Mouse (Mus musculus): ENCODE measurements at regions not wholly inside any gene's neighbourhood (a gene's known extent, or its start where the extent isn't known, plus 50 kb on each side); places are given as distances from the start of the nearest gene placed in this dataset.
A peak's percentile ranks its signal among the peaks of the same experiment; 100 is the strongest.

- no peak for DNase-seq
These were observed 531.7 kb downstream of the Zfp536 start for GRCm38 (mm10) chr7:37241781-37242180.

DNA sequence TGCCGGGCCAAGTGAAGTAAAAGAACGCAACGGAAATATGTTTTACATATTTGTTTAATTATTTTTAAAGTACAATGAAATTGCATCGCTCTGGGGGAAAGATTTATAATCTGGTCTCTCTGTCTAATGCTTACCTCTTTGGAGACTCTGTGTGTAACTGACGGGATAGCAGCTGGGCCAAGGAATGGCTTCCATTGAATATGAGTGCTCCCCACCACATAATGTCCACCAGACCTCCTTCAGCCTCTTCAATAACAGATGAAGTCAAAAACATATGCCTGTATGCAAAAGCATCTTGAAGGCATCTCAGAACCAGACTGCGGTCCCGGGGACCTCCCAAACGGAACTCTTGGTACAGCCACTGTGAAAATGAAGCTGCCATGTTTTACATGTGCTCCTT, 531.0 kb downstream of the Zfp536 start:
- no peak for DNase-seq

DNA sequence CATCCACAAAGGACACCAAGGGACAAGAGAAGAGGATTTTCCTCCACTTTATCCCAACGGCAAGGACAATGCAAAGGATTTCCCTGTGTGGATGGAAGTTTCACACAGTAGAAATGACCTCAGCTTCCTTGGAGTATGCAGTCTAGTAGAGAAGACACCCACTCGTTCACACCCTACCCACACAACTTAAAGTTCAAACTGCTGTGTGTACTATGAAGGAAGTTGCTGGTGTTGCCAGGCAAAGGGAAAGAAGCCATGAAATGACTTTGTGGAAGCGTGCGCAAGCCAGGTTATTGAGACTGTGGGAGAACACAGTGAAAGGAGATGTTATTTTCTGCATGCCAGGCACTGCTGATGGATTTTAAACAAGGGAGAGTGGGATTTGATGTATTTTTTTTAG, 527.3 kb downstream of the Zfp536 start:
- DNase-seq: no peak

- DNase-seq: no peak
These were observed 519.0 kb downstream of the Zfp536 start for GRCm38 (mm10) chr7:37254431-37254830.

- DNase-seq: no peak
These were observed 517.6 kb downstream of the Zfp536 start for GRCm38 (mm10) chr7:37255840-37256239.

GRCm38 (mm10) chr7:37259293-37259692, 514.1 kb downstream of the Zfp536 start:
- no peak for DNase-seq

DNA sequence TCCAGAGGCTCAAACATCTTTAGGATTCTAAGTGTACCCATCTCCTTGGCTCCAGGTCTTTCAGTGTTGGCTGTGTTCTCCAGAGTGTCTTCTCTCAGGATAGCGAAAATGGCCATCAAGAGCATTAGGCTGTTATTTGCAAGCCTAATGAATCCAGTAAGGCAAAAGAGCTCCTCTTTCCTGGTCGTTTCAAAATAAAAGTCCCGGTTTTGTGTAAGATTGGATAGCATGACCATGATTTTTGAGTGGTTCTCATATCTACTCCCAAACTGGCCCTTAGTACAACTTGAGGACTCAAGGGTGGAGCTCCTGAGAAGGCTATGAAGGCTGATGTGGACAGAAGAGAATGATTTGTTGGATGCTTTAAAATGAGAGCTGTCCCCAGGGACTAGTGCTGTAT, 510.6 kb downstream of the Zfp536 start:
- DNase-seq: no peak

DNA sequence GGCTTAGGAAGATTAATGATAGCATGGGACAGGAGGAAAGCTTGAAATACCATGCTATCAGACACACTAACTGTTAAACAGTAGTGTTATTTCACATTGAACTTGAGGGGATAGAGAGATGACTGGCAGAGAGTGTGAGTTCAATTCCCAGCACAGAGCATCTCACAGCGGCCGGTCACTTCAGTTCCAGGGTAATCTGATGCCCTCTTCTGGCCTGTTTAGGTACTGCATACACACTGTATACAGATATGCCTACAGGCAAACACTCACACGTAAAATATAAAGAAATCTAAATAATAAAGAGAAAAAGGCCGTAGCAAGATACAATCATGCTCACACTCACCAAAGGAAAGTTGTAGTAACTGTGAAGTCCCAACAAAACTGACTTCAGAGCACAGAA, 506.0 kb downstream of the Zfp536 start:
- DNase-seq: no peak

GRCm38 (mm10) chr7:37270841-37271240, 502.6 kb downstream of the Zfp536 start:
- no peak for DNase-seq

- no peak for DNase-seq
These were observed 483.4 kb downstream of the Zfp536 start for GRCm38 (mm10) chr7:37290018-37290417.

DNA sequence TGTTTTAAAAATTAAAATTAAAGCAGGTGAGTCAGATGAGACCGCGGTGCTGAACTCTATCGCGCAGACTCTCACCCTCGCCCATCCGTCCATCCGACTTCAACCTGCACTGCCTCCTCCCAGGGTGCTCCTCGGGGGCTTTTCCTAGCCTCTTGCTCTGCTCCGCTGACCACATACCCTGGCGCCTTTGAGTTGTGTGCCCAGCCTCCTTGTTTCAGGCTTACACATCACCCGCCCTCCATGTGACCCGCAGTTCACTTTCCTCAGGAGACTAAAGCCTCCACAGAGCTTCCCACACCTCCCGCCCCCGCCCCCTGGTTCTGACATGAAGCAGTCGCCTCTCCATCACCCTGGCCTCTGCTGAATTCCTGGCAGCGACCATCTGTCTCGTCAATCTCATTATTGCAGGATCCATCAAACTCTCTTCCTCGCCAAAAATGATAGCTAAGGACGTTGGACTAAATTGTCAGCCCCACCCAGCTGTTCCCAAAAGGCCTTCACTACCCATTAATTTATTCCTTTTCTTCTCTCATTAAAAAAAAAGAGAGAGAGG, 482.9 kb downstream of the Zfp536 start:
- DNase-seq: no peak

- DNase-seq: no peak
These were observed 481.7 kb downstream of the Zfp536 start for GRCm38 (mm10) chr7:37291726-37292125.

DNA sequence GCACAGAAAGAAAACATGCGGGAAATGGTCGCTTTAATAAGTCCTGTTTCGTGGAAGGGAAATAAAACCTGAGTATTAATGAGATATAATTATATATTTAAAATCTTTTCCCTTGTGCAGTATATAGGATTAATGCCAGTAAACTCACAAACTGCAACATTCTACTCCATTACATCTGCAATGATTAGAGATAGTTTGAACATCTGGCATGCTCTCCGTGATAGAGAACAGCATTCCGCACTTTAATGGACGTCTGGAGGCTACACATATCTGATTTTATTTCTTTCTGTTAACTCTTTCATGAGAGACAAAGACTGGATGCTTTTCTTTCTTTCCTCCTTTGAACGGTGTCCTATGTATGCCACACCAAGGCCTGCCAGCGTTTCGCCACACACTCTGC, 480.9 kb downstream of the Zfp536 start:
- DNase-seq: no peak

DNA sequence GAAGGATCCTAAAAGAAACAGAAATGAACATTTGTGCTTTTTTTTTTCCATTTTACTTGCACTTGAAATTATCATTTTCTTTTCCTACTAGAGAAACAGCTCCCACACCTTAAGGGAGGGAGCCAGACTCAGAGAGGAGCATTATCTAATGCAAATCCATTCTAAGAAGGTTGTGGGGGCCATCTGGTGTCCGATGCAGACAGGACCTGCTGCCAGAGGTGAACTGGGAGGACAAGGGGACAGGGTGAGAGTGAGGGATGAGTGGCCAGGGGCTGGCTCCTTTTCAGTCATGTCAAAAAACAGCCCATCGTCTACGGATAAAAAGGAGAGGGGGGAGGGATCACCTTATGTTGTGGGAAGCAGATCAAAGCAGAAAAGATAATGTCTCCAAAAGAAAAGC, 474.6 kb downstream of the Zfp536 start:
- no peak for DNase-seq

- no peak for DNase-seq
These were observed 468.0 kb downstream of the Zfp536 start for GRCm38 (mm10) chr7:37305463-37305862.

DNA sequence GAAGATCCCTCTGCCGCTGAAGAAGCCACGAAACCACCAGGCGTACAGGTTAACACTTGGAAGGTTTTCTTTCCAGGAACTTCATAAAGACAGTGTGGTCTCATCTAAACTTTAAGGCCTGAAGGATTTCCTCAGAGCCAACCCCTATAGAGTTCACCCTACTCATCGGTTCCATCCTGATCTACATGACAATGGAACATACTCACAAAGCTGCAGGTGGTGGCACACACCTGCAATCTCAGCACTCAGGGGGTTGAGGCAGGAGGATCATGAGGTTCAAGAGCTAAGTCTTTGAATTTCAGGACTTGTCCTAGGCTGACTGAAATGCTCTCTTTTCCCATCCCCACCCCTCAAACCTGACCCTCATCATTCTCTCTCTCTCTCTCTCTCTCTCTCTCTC, 466.2 kb downstream of the Zfp536 start:
- no peak for DNase-seq

GRCm38 (mm10) chr7:37324653-37325052, 448.8 kb downstream of the Zfp536 start:
- DNase-seq: no peak

DNA sequence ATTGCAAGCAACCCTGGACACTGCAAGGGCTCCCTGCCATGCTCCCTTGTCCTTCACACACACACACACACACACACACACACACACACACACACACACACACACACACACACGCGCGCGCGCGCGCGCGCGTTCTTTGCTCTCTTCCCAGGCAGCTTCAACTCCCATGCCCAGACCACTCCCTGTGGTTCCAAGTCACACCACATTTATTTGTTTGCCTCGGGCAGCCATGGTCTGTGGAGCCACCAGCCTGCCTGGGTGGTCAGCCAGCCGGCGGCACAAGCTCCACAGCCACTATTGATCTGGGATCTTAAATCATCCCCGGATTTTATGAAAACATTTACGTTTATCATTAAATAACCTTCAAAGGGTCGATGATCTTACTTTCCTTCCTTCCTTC, 440.0 kb downstream of the Zfp536 start:
- no peak for DNase-seq

- DNase-seq: no peak
These were observed 438.2 kb downstream of the Zfp536 start for GRCm38 (mm10) chr7:37335212-37335611.

GRCm38 (mm10) chr7:37336171-37336850, 437.1 kb downstream of the Zfp536 start:
- DNase-seq: peak; percentile 56

DNA sequence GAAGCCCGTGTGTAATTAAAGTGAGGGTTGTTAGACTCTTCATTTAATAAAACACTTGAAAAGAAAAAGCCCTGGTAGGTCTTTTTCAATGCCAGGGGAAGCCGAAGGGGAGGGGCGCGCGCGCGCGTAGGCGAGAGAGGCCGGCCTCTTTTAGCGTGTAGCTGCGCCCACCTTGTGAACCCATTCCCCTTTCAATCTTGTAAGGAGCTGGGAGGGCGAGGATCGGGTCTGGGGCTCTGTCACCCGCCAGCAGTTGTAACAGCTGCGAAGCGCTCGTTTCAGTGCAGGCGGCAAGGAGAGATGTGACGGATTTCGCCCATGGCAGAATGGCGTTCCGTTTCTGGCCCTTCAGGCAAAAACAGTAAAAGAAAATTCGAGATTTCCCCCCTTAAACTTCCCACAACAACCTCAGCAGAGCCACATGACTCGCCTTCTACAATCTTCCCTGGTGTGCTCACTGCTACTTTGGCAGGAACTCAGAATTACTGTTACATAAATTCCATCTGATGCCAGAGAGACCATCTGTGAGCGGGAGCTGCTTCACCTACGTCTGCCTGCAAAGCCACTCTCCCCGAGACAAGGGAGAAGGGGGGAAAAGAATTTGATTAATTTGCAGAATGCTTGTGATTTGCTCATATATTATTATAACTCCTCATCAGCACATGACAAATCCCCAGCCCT, 436.4 kb downstream of the Zfp536 start:
- peak; percentile 86 for DNase-seq

GRCm38 (mm10) chr7:37337616-37338015, 435.8 kb downstream of the Zfp536 start:
- DNase-seq: peak; percentile 61

DNA sequence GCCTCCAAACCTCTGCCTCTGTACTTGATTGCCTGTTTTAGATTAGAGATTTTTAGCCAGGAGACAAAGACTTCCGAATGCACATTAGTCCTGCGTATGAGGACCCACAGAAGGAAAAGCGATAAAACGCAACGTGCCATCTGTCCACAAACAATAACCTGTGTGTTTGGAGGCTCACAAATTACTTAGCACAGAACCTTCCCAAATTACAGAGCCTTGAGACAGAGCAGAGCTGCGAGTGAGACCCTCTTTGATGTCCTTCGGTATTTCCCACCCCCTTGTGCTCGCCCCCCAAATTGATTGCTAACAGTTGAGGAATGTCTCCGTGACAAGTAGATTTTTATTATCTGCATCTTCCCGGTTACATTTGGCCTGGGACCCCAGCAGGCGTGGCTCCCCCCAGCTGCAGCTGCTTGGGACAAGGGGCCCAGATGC, 435.4 kb downstream of the Zfp536 start:
- DNase-seq: peak; percentile 42

DNA sequence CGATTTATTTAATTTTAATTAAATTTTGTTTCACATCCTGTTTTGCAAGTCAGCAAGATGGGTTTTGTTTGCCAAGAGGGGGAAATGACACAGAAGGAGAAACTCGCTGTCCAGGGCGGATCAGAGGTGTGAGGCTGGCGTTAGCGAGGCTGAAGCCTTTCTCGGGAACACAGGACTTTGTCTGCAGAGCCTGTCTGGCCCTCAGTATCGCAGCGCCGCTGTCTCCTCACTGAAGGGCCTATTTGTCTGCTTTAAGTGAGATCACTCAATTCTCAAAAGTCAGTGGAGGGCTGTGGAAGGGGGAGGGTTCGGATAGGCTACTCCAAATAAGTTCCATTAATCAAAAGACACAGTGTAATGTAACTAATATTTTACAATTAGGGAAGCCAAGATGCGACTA, 430.8 kb downstream of the Zfp536 start:
- DNase-seq: peak; percentile 52

Data from cerebellum, adult 8-10 months (tissue).